Mouse (Mus musculus) adrenal gland, postnatal 25 days (tissue): ENCODE measurements around the gene Abr. TPM values are rescaled to one million over a fixed set of nuclear protein-coding genes. Genes with fewer than 3 reads are reported as not detected.

ENCODE experiments used
- DNase-seq: peaks from one replicate; pipeline ENCODE4 v3.0.0; 2021; ENCODE audit warnings: mixed read lengths
- total RNA-seq: library from RNA; stranded (reverse); gene quantifications from 2 replicates; pipeline ENCODE4 v1.2.3, GENCODE M21; 2021

The Abr gene
- total RNA-seq, 1 experiment from 2014 or later, result 55.3 TPM

GRCm38 (mm10) chr11:76569436-76569835 lies 52.7 kb downstream of the Abr start:
- no peak for DNase-seq

- no peak for DNase-seq
These were observed 56.0 kb downstream of the Abr start for GRCm38 (mm10) chr11:76566081-76566480.

- DNase-seq, result no peak
These were observed 59.5 kb downstream of the Abr start for GRCm38 (mm10) chr11:76562584-76562983.

GRCm38 (mm10) chr11:76562165-76562564 lies 59.9 kb downstream of the Abr start:
- DNase-seq, result no peak

GRCm38 (mm10) chr11:76557837-76558236 lies 64.3 kb downstream of the Abr start:
- DNase-seq, result no peak

- DNase-seq, result no peak
These were observed 73.9 kb downstream of the Abr start for GRCm38 (mm10) chr11:76548153-76548721.

GRCm38 (mm10) chr11:76547420-76547819 lies 74.7 kb downstream of the Abr start:
- no peak for DNase-seq

GRCm38 (mm10) chr11:76546431-76546830 lies 75.7 kb downstream of the Abr start:
- no peak for DNase-seq

- no peak for DNase-seq
These were observed 78.8 kb downstream of the Abr start for GRCm38 (mm10) chr11:76543300-76543699.

GRCm38 (mm10) chr11:76540973-76541372 lies 81.1 kb downstream of the Abr start:
- peak; percentile 80 for DNase-seq

GRCm38 (mm10) chr11:76537401-76537800 lies 84.7 kb downstream of the Abr start:
- DNase-seq, result no peak

GRCm38 (mm10) chr11:76536576-76537354 lies 85.3 kb downstream of the Abr start:
- no peak for DNase-seq

- DNase-seq, result no peak
These were observed 90.1 kb downstream of the Abr start for GRCm38 (mm10) chr11:76532001-76532400.

GRCm38 (mm10) chr11:76530966-76531678 lies 91.0 kb downstream of the Abr start:
- DNase-seq, result no peak

GRCm38 (mm10) chr11:76530168-76530935 lies 91.8 kb downstream of the Abr start:
- no peak for DNase-seq

- peak; percentile 67 for DNase-seq
These were observed 92.6 kb downstream of the Abr start for GRCm38 (mm10) chr11:76529352-76530141.

GRCm38 (mm10) chr11:76525646-76526351 lies 96.3 kb downstream of the Abr start:
- DNase-seq, result no peak

GRCm38 (mm10) chr11:76524947-76525346 lies 97.2 kb downstream of the Abr start:
- peak; percentile 37 for DNase-seq

- peak; percentile 47 for DNase-seq
These were observed 98.8 kb downstream of the Abr start for GRCm38 (mm10) chr11:76523356-76523755.

GRCm38 (mm10) chr11:76520889-76521288 lies 101.2 kb downstream of the Abr start:
- no peak for DNase-seq

- DNase-seq, result no peak
These were observed 103.5 kb downstream of the Abr start for GRCm38 (mm10) chr11:76518613-76519012.
